Mouse (Mus musculus): ENCODE data around the gene Nxnl1.
A peak's percentile ranks its signal among the peaks of the same experiment; 100 is the strongest.

Gene Nxnl1

DNA sequence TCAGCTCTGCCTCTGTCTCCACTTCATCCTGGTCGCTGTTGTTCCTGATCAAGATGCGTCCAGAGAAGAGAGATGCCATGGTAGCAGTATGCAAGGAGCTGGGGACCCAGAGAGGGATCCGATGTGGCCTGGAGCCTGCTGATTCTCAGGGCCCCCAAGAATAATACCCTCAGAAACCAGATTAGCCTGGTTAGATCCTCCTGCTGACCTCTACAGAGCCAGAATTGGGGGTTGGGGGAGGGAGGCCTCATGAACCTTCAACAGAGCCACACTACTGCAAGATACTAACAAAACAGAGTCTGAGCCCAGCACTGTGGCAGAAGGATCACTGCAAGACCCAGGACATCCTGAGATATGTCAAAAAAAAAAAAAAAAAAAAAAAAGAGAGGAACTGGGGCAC, at the start of gene Nxnl1:
Gene Nxnl1 (minus strand): TSS at position 101 of the 400 bp plus-strand sequence.
- DNase-seq (ENCODE audit: extremely low spot score, low read depth, low spot score) = no peak

DNA sequence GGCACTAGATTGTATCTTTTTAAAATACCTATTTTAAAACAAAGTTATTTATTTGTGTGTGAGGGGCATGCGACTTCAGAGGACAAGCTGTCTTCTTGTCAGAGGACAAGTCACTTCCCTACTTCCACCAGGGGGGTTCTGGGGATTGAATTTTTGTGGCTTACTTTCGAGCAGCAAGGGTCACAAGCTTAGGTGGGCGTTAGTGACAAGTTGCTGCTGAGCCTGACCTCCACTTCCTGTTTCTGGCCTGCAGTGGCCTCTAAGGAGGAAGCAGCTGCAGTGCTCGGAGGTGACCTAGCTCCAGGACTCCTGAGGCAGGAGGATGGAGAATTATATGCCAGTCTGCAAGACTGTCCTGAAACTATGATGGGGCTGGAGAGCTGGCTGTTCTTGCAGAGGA, 47.0 kb upstream of the Nxnl1 start:
- DNase-seq (ENCODE audit: extremely low spot score, low read depth, low spot score) = no peak

DNA sequence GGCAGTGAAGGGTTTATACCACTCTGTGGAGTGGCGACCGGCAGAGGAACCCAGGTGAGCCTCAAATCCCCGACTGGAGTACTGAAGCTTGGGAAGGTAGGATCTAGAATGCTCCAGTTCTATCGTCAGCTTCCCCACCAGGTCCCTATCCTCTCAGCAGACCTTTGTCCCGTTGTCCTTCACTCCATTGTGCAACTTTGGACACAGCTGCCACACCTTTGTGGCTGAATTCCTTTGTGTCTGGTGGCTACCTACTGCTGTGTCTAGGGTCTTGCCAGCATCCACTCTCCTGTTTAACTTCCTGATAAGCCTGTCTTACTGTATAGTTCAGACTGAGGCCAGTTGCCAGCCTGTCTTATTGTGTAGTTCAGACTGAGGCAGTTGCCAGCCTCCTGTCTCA, 45.7 kb upstream of the Nxnl1 start:
- no peak for DNase-seq (ENCODE audit: extremely low spot score, low read depth, low spot score)

DNA sequence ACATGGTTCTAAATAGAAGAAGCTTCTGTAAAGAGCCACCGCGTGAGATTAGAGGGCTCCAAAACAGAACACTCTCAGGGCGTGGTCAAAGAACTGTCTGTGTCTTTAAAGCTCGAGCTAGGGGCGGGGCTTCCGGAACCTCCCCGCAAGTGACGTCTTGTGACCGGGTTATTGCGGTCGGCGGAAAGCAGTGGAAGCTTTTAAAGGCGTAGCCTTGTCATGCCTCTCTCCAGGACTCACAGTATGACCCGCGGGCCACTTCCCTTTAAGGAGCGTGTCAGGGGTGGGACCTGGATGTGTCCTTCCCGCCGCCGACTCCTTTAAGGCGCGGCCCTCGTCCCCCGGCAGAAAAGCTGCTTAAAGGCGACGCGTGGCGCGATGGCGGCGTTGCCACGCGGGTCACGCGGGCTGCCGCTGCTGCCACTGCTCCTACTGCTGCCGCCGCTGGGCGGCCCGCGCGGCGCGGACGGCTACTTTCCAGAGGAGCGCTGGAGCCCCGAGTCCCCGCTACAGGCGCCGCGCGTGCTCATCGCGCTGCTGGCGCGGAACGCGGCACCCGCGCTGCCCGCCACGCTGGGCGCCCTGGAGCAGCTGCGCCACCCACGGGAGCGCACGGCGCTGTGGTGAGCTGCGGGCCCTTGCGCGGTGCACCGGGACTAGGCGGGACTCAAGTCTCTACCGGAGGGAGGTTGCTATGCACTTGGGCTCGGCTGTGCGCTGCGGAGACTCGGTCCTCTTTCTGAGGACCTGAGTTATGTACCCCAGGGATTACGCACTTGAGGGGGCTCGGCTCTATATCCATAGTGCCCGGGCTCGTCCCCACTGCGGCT, 44.6 kb upstream of the Nxnl1 start, which contains the start of gene Colgalt1:
Gene Colgalt1 (plus strand): TSS at position 177 of the 830 bp plus-strand sequence.
- peak; percentile 86 for DNase-seq (ENCODE audit: extremely low spot score, low read depth, low spot score)

DNA sequence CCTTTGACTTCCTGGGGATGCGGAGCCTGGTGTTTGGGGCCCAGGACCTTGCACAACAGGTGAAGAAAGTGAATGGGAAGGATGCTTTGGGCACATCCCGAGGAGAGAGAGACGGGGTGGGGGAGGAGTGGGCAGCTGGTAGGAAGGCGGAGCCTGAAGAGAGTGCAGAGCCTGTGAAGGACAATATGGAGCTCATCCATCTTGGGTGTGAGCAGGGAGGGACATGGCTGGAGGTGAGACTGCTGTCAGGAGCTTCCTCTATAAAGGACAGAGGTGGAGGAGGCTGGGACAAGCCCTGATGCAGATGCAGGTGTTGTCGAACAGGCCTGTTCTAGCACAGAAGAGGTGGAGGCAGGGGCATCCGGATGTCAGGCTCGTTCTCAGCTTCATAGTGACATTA, 37.6 kb upstream of the Nxnl1 start:
- DNase-seq (ENCODE audit: extremely low spot score, low read depth, low spot score) = no peak

DNA sequence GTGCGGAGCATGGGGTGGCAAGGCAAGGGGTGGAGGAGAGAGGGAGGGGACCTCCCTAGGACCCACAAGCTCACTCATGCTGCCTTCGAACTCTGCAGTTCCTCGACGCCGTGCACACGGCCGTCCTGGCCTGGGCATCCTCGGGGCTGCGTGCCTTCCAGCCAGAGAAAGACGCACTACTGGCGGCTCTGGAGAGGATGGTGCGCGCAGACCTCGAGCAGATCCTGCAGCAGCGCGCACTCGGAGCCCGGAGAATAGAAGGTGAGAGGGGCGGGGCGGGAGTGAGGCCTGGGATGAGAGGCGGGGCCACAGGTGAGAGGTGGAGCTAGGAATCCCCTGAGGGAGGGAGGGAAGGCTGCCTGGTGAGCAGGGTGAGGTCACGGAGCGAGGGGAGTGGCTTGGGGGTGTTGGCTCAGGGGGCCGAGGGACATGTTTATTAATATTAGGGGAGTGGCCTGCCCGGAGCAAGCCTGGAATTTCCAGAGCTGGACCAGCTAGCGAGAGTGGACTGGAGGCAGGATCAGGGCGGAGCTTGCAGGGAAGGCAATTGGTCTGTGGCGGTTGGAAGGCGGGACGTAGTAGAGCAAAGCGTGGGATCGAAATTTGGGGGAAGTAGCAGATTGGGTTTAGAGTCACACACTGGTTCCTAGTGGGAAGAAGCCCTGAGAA, 36.4 kb upstream of the Nxnl1 start:
- no peak for DNase-seq (ENCODE audit: extremely low spot score, low read depth, low spot score)

DNA sequence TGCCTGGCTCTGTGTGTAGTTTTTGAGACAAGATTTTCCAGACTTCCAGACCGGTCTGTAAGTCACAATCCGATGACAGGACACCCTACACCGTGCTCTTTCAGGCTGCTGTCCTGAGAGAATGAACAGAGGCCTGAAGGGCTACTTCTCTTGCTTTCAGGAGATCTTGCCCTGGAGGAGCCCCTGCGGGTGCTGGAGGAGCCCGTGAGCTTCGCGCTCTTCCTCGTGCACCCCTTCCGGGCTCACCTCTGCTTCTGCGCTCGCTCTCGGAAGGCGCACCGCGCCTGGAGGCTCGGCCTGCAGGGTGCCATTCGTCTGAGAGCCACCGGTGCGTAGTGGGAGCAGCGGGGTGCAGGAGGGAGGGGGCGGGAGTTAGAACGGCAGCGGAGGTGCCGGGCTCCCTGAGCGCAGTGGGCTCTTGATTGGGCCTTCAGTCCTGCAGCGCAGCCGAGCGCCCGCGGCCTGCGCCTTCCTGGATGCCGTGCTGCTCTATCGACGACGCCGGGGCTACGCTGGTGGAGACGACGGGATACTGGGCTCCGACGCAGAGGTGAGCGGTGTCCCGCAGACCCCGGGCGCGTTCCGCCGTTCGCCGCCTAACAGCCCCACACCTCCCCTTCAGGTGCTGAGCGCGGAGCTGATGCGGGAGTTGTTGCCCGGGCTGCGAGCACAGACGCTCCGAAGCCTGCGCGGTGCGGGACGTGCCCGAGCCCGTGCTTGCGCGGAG, 35.7 kb upstream of the Nxnl1 start:
- no peak for DNase-seq (ENCODE audit: extremely low spot score, low read depth, low spot score)

DNA sequence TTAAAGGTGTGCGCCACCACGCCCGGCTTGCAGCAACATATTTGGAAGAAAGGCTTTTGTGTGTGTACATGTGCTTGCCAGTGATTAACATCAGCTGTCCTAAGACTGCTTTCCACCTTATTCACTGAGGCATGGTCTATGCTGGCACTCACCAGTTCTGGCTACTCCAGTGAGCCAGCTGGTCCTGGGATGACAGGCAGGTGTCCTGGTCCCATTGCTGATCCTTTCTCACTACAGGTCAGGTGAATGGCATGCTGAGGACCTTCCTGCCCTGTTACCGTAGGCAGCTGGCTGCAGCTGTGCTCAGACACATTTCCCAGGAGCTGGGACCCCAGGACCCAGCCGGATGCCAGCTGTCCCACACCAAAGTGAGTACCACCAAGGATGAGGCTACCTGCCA, 32.4 kb upstream of the Nxnl1 start:
- DNase-seq (ENCODE audit: extremely low spot score, low read depth, low spot score) = no peak

DNA sequence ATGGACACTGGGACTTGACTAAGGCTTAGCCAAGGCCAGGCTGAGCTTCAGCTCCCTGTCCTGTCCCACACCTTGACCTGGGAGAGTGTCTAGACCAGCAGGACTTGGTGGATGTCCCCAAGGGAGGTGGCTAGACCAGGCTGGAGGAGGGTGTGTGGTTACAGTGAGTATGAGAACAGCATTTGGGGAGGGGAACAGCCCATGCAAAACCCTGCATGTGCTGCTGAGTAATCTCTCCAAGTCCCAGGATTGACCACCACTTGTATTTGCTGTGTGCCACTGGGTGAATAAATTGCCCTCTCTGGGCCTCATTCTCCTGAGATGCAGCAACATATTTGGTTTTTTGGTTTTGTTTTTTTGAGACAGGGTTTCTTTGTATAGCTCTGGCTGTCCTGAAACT, 32.0 kb upstream of the Nxnl1 start:
- DNase-seq (ENCODE audit: extremely low spot score, low read depth, low spot score) = no peak

DNA sequence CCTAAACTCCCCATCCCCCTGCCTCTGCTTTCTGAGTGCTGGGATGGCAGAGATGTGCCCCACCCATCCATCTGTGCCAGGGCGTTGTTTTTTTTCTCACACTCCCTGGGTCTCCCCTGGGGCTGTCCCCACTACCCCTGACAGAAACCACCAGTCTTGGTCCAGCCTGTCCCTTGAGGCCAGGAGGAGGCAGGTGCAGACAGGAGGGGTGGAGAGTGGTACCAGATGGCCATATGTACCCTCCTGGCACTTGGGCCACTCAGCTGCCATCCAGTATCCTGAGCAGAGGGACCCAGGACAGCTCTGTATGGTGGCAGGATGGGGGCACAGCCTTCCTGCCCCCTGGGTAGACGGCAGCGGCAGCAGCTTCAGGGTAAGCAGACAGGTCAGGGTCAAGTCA, 31.1 kb upstream of the Nxnl1 start, which contains the start of gene Fam129c:
Gene Fam129c (plus strand): TSS at position 198 of the 400 bp plus-strand sequence.
- DNase-seq (ENCODE audit: extremely low spot score, low read depth, low spot score) = no peak

DNA sequence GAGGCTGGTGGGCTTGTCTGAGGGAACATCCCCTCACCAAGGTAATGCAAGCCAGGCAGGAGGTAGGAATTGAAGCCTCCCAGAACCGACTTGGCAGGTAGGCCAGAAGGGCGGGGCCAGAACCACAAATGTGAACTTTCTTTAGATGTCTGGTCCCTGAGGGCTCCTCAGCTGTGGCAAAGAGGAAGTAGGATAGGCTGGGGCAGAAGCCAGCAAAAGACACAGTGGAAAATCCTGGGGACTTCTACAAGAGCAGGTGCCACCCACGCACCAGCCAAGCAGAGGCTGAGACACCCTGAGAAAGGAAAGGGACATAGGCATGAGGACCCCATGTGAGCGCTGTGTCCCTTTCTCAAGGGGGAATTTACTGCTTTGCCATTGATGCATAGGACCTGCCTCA, 30.4 kb upstream of the Nxnl1 start:
- DNase-seq (ENCODE audit: extremely low spot score, low read depth, low spot score) = no peak

DNA sequence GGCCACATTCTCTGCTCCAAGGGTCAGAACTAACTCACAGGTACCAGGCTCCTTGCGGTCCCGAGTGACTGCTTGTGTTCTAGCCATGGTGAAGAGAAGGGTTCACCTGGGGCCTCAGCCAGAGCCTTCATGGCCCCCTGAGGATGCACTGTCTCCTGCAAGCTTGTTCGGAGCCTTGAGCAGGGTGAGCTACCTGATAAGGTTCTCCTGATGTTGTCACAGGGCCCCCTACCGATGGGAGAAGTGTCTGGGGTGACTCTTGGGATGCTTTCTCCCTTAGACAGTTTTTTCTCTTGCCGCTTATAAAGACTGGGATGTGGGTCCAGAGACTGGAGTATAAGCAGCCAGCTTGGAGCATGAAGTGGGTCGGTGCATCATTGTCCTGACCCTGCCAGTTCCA, 30.0 kb upstream of the Nxnl1 start:
- DNase-seq (ENCODE audit: extremely low spot score, low read depth, low spot score) = no peak

DNA sequence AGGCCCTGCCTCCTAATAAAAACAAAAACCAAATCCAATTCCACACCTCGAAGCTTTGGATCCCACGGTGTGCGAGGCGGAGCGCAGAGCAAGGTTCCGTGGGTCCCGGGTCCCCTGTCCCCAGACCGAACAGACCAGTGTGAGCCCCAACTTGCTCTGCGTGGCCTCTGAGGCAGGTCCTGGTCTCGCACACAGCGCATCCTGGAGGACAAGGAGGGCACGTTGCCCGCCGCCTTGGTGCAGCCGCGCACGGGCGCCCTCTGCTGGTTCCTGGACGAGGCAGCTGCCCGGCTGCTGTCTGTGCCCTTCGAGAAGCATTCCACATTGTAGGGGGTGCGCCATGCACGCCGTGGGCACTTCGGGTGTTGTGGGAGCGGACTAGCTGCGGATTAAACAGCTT, 29.5 kb upstream of the Nxnl1 start:
- no peak for DNase-seq (ENCODE audit: extremely low spot score, low read depth, low spot score)

DNA sequence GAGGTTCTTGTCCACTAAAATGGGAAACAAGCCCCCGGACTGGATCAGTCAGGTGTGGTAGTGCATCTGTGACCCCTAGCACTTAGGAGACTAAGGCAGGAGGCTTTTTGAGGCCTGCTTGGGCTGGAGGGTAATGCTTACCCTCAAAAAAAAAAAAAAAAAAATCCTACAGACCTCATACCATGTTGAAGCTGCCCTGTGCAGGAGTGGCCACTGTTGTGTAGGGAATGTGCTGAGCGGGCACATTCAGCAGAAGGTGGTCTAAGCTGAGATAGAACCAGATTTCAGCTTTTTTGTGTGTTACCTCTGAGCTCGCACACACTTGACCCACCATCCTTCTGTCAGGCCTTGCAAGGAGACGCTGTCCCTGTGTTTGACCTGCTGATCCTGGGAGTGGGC, 27.9 kb upstream of the Nxnl1 start:
- DNase-seq (ENCODE audit: extremely low spot score, low read depth, low spot score) = no peak

DNA sequence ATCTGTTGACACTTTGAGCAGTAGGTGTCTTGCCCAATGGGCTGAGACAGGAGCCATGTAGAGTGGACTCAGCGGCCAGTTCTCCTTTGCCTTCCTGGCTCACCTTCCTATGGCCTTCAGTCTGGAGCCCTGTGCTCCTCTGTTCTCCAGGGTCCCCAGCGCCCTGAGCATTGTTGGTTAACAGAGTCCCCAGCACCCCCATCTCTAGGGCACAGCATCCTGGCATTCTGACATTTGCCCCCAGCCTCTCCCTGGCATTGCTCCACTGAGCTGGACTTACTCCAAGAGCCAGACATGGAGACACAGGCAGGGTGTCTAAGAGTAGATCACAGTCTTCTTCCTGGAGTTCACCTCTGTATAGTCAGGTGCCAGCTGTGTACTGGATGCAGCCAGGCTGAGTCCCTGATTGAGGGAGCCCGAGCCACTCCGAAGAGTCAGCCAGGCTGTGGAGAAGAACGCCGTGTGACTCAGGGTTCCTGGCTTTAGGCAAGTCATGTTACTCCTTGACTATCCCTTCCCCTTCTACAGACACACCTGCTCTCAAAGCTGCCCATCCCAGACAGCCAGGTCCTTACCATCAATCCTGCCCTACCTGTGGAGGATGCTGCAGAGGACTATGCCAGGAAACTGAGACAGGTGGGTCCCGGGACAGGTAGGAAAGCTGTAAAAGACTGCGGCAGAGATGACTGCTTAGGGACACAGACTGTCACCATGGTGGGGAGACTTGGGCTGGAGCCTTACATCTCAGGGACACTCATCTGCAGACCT, 27.3 kb upstream of the Nxnl1 start:
- no peak for DNase-seq (ENCODE audit: extremely low spot score, low read depth, low spot score)

DNA sequence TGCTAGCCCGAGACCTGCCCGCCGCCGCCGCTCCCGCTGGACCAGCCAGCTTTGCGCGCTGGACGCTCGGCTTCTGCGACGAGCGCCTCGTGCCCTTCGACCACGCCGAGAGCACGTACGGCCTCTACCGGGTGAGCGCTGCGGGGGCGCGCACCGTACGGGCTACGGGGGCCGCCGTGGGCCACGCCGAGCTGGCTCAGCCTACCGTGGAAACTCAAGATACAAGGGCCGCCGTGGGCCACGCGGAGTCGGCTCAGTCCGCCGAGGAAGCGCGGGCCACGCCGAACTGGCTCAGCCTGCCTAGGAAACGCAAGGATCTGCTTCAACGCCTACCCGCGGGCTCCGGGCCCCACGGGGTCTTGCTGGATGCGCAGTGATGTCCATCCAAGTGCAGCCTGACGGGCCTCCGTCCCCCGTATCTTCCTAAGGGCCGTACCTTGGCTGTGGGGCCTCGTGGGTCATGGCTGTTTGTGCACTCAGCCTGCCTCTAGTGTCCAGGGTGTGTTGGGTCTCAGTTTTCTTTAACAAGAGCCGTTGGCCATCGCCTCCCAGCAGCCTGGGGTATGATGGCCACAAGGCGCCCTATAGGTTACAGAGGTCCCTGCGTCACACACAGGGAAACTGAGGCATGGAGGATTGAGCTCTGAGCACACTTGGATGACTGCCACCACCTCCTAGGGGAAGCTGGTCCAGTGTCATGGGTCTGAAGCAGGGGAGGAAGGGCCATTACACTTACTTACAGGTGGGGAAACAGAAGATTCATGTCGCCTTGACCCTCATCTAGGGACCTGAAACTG, 26.2 kb upstream of the Nxnl1 start:
- DNase-seq (ENCODE audit: extremely low spot score, low read depth, low spot score) = no peak

DNA sequence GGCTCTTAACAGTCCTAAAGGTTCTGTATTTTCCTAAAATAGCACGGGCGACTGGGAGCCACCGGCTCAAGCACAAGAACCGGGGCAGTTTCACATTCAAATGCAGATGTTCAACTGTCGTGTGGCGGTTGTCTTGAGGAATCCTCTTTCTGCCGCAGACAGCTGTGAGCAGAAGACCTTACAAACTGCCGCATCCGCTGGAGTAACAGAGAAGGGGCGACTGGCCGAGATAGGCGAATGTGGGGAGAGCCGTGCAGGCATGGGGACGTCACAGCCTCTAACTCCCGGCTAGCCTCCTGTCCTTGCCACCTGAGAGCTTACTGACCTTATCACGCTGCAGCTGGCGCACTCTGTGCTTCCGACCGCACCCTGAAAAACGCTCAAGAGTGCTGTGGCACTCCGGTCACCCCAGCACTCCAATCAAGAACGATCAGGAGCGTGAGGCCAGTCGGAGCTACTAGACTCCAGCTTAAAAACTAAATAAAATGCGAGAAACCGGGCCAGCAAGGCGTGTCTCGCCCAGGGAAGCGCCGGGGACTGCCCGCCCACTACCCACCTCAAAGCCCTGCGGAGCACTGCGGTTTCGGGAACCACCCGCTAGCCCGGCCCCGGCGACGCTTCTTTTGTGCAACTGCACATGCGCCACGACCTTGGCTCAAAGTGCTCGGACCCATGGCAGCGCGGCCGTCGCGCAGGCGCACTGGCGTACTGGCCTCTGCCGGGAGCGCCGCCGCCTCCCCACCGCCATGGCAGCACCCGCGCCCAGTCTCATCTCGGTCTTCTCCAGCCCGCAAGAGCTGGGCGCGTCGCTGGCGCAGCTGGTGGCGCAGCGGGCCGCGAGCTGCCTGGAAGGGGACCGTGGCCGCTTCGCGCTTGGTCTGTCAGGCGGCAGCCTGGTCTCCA, 25.3 kb upstream of the Nxnl1 start, which contains the start of gene Pgls:
Gene Pgls (plus strand): TSS at position 706 of the 903 bp plus-strand sequence.
- DNase-seq (ENCODE audit: extremely low spot score, low read depth, low spot score) = no peak

DNA sequence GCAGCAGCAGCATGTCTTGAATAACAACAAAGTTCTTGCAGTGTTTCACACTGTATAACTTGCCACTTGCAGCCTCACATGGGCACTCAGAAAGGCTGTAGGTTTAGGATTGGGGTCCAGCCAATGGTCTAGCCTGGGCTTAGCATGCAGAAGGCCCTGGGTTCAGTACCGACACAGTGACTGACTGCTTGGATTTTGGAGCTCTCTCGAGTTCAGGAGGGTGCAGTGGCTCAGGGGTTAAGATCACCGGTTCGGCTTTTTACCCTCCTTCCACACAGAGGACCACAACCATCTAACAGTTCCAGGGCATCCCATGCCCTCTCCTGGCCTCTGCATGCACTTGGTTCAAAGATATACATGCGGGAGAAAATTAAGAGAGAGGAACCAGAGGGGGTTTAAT, 24.6 kb upstream of the Nxnl1 start:
- DNase-seq (ENCODE audit: extremely low spot score, low read depth, low spot score) = no peak

DNA sequence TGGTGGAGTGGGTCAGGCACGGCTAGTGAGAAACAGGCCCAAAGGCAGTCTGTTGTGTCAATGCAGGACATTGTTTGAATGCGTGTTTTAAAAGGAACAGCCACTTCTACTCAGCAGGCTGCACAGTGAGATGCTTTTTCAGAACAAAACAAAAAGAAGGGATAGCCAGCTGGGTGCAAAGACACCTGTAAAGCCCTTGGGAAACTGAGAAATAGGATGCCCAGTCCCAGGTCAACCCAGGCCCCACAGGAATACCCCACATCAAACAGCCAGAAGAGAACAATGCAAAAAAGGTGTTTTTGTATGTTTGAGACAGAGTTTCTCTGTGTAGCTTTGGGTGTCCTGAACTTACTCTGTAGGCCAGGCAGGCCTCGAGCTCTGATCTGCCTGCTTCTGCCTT, 22.4 kb upstream of the Nxnl1 start:
- DNase-seq (ENCODE audit: extremely low spot score, low read depth, low spot score) = no peak
